Mouse (Mus musculus) spleen, adult 2 months (tissue): ENCODE data around the gene Gm20388. TPM values are rescaled to one million over a fixed set of nuclear protein-coding genes. Genes with fewer than 3 reads are reported as not detected.

Experiments
- DNase-seq, 2 experiments: peaks; one replicate each; pipeline versions ENCODE4 v3.0.0 to v3.0.0-alpha.2; 2012 to 2021; ENCODE audit warnings: low spot score in 2 of 2, low read depth in 1 of 2
- H3K27ac ChIP-seq: fragments of 200-500 bp; 2 replicates; pipeline ENCODE4 v1.5.1; 2012; ENCODE audit warnings: low read length, inconsistent platforms; ENCODE audit not compliant: insufficient read depth
- H3K27me3 ChIP-seq: fragments of 200-500 bp; 2 replicates; pipeline ENCODE4 v1.6.1; 2012; ENCODE audit warnings: mild to moderate bottlenecking, moderate library complexity, low read length, inconsistent platforms; ENCODE audit not compliant: control insufficient read depth, insufficient read depth
- H3K36me3 ChIP-seq: fragments of 200-500 bp; 2 replicates; pipeline ENCODE4 v1.6.1; 2012; ENCODE audit warnings: mild to moderate bottlenecking, low read length, inconsistent platforms; ENCODE audit not compliant: control insufficient read depth, insufficient read depth
- H3K4me1 ChIP-seq: fragments of 200-500 bp; 2 replicates; pipeline ENCODE4 v1.6.1; 2011; ENCODE audit warnings: inconsistent platforms; ENCODE audit not compliant: control insufficient read depth, insufficient read depth, insufficient read length
- H3K4me3 ChIP-seq: fragments of 200-500 bp; 2 replicates; pipeline ENCODE4 v1.5.1; 2011; ENCODE audit warnings: mild to moderate bottlenecking, inconsistent platforms; ENCODE audit not compliant: insufficient read depth, insufficient read length; ENCODE audit errors: extremely low read depth
- CTCF ChIP-seq: fragments of 200-500 bp; IDR thresholded peaks from 2 replicates; pipeline ENCODE4 v1.5.1; 2011; ENCODE audit warnings: mild to moderate bottlenecking, inconsistent platforms; ENCODE audit not compliant: insufficient read depth, insufficient read length, insufficient replicate concordance; ENCODE audit errors: extremely low read depth
- POLR2A ChIP-seq: fragments of 200-500 bp; IDR thresholded peaks from 2 replicates; pipeline ENCODE4 v1.6.1; 2011; ENCODE audit warnings: low read depth, low read length, inconsistent platforms
- WGBS: fragments of 180-500 bp; shearing (Covaris S2); methylation state at CpG from one replicate; pipeline ENCODE4 v1.1.7; 2018; 5-methylcytosine and 5-hydroxymethylcytosine counted together
- polyA plus RNA-seq: library from polyadenylated mRNA; depleted of rRNA; stranded (reverse); fragments of >200 nt; gene quantifications from 2 replicates; pipeline ENCODE4 v1.2.3, GENCODE M21; 2012

Gm20388 gene
- polyA plus RNA-seq, 1 experiment, result 26.1 TPM

GRCm38 (mm10) chr8:122983178-122983942 lies 3072.7 kb downstream of the Gm20388 start:
- peak in 1 of 2 experiments; percentile 32 for DNase-seq
- 79% methylated on average over 19 of the region's 19 CpGs for WGBS

GRCm38 (mm10) chr8:122984175-122984574 lies 3073.5 kb downstream of the Gm20388 start:
- Histone ChIP-seq H3K4me1 (peaks cover 42% of the 10 kb centered on the region), H3K27me3 (no peaks in the 10 kb centered on the region), H3K27ac (0 out of 2 replicates have a peak overlapping the region, but pooled peaks have one; percentile 21), H3K36me3 (no peaks in the 10 kb centered on the region), H3K4me3 (no peak overlapping the region)
- 72% methylated on average over 3 of the region's 3 CpGs for WGBS
- TF ChIP-seq CTCF (no peak), POLR2A (no peak)
- no peak for DNase-seq

More at GRCm38 (mm10) chr8:122983178-122983942, 3072.7 kb downstream of the Gm20388 start:
- H3K36me3 ChIP-seq, result no peaks in the 10 kb centered on the region
- no peak overlapping the region for H3K4me3 ChIP-seq
- H3K27me3 ChIP-seq, result no peaks in the 10 kb centered on the region
- no peak overlapping the region for H3K27ac ChIP-seq
- peaks cover 38% of the 10 kb centered on the region for H3K4me1 ChIP-seq
- TF ChIP-seq CTCF (no peak), POLR2A (no peak)

DNA sequence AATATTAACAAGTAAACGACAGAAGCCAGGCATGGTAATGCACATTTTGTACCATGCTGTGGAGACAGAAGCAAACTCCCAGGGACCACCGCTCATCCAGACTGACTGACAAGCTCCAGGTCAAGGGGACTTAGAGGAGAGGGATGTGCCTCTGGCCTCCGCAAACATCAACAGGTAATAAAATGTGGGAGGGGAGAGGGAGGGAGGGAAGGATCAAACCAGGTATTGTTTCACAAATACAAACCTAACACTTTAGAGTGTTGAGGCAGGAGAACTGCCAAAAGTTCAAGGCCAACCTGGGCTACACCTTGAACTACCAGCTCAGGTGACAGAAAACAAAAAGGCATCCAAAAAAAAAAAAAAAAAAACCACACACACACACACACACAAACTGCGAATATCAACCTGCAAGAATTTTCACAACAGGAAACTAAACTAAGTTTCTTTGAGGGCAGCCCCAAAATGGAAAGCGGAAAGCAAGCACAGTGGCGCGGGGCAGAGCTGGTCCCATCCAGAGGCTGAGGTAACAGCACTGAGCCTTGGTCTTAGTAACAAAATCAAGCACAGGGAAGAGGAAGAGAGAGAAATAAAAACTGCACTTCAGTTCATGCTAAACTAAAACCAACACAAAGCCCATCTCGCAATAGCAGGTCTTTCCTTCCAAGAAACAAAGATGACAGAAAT lies 3076.0 kb downstream of the Gm20388 start:
- Histone ChIP-seq H3K27me3 (no peaks in the 10 kb centered on the region), H3K4me1 (peaks cover 47% of the 10 kb centered on the region), H3K36me3 (no peaks in the 10 kb centered on the region), H3K27ac (peak overlapping the region; percentile 65), H3K4me3 (no peak overlapping the region)
- 41% methylated on average over 8 of the region's 8 CpGs for WGBS
- TF ChIP-seq CTCF (no peak), POLR2A (no peak)
- DNase-seq, result peak in 1 of 2 experiments; percentile 42

DNA sequence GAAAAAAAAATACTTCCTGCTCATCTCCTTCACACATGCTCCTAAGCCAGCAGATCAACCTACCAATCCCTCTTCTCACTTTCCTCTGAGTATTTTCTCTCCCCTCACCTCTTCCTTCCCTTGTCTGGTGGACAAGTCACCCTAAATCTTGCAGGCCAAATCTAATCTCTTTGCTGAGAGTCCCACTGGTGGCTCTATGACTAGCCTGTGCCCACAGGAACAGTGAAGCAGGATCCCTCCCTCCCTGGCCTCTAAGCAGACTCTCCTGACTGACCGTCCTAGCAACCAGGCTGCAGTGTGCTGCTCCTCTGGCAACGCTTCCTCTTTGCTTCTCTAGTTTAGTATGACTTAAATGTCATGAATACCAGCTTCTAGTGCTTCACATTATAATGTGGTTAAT lies 3076.6 kb downstream of the Gm20388 start:
- Histone ChIP-seq H3K27me3 (no peaks in the 10 kb centered on the region), H3K4me3 (no peak overlapping the region), H3K36me3 (no peaks in the 10 kb centered on the region), H3K4me1 (peaks cover 46% of the 10 kb centered on the region), H3K27ac (peak overlapping the region; percentile 59; the same call in 1 of the 2 replicates)
- no peak for DNase-seq
- 12% methylated on average over 2 of the region's 2 CpGs for WGBS
- TF ChIP-seq POLR2A, result no peak
- TF ChIP-seq CTCF, result no peak

- Histone ChIP-seq H3K4me3 (no peak overlapping the region), H3K27me3 (no peaks in the 10 kb centered on the region), H3K36me3 (no peaks in the 10 kb centered on the region), H3K27ac (peak overlapping the region; percentile 23; the same call in 1 of the 2 replicates), H3K4me1 (peaks cover 51% of the 10 kb centered on the region)
- no peak for DNase-seq
- no peak for TF ChIP-seq CTCF
- no peak for TF ChIP-seq POLR2A
- WGBS, result 15% methylated on average over 3 of the region's 3 CpGs
Observed at GRCm38 (mm10) chr8:122988955-122989354, 3078.3 kb downstream of the Gm20388 start.

DNA sequence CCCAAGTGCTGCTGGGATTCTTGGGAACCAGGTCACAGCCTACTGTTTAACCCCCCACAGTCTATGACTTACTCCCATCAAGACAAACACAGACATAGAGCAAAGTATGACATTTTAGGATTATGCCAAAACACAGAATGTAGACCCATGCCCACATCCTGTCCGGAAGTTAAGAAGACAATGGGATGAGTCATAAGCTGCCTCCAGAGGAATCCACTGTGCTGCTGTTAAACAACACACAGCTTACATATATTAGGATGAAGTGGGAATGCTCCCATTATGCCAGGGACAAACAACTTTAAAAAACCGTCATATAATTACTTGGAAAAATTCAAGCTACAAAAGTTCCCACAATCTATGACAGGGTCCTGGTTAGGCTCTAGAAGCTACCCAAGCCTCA lies 3079.3 kb downstream of the Gm20388 start:
- 73% methylated on average over 2 of the region's 2 CpGs for whole genome bisulfite sequencing
- TF ChIP-seq CTCF, result no peak
- no peak for TF ChIP-seq POLR2A
- Histone ChIP-seq H3K27me3 (no peaks in the 10 kb centered on the region), H3K36me3 (no peaks in the 10 kb centered on the region), H3K4me3 (no peak overlapping the region), H3K27ac (peak overlapping the region; percentile 20; the same call in 1 of the 2 replicates), H3K4me1 (peaks cover 52% of the 10 kb centered on the region)
- no peak for DNase-seq
